Mouse (Mus musculus): ENCODE measurements around the gene Gm19684.
"Not testable (repeated sequence)": the region's sequence is repeated elsewhere in the genome, so short reads cannot be mapped to it uniquely, and the experiment has no call there.

The Gm19684 gene

DNA sequence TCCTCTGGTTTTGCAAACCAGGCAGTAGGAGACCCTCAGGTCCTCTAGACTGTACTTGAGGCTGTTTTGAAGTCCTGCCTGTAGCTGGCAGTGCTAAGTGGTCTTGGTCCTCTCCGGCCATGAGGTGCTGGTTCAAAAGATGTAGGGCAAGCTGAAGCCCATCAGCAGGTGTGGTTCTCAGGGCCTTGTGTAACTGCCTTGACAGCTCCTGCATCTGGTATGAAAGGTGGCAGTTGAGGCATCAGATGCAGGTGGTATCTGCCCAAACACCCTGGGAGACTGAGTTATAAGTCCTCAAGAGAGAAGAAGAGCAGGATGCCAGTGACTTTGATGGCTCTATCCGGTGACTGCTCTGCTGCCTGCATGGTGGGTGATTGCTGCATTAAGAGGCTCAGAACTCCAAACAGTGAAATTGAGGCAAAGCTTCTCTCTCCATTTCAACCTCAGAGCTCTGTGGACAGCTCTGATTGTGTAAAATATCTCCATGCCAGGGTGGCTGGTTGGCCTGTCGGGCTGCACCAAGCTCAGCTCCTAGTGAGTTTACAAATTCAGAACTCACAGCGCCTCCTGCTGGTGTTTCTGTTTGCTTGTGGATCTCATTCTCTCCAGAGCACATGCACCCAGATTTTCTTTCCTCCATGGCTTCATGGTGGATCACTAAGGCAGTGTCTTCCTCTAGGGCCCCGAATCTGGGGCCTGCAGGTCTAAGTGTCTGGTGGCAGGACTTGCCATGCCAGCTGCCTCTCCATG lies 10.2 kb downstream of the Gm19684 start:
- DNase-seq (ENCODE audit: low read depth), result peak; percentile 92

GRCm38 (mm10) chr17:36135421-36136231 lies 14.1 kb downstream of the Gm19684 start:
- not testable (repeated sequence) for DNase-seq (ENCODE audit: low read depth)

- not testable (repeated sequence) for DNase-seq (ENCODE audit: low read depth)
Measured at GRCm38 (mm10) chr17:36136299-36136848, 14.9 kb downstream of the Gm19684 start.

GRCm38 (mm10) chr17:36145111-36145860 lies 23.8 kb downstream of the Gm19684 start:
- DNase-seq (ENCODE audit: low read depth), result no peak

DNA sequence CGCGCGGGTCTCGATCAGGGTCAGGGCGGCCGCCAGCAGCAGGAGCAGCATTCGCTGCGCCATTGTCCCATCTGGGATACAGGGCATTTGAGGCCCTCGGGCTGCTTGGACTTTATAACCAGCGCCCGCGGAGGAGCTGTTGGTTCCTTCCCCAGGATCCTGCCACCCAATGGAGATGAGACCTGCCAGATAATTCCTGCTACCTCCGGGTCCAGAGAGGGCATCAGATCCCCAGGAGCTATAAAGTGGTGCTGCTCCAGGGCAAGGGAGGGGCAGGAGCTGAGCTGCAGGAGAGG lies 24.3 kb downstream of the Gm19684 start:
- DNase-seq (ENCODE audit: low read depth), result not testable (repeated sequence)

DNA sequence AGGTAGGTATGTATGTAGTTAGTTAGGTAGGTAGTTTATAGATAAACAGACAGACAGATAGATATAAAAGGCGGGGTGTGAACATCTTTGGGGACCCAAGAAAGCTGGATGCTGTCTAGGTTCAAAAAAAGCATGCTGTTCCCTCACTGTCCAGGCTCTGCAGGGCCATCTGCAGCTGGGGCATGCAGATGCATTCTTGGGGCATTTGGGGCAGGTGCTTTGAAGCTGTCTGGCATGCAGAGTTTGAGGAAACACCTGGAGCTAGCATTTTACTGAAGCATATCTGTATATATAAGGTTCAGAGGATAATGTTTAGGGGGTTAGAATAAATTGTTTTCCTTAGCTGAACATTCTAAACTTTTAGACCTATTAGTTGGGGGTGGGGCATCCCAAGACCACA lies 25.5 kb downstream of the Gm19684 start:
- not testable (repeated sequence) for DNase-seq (ENCODE audit: low read depth)

GRCm38 (mm10) chr17:36148468-36148867 lies 27.0 kb downstream of the Gm19684 start:
- DNase-seq (ENCODE audit: low read depth), result not testable (repeated sequence)

- DNase-seq (ENCODE audit: low read depth), result not testable (repeated sequence)
Measured at GRCm38 (mm10) chr17:36151200-36151599, 29.7 kb downstream of the Gm19684 start.

DNA sequence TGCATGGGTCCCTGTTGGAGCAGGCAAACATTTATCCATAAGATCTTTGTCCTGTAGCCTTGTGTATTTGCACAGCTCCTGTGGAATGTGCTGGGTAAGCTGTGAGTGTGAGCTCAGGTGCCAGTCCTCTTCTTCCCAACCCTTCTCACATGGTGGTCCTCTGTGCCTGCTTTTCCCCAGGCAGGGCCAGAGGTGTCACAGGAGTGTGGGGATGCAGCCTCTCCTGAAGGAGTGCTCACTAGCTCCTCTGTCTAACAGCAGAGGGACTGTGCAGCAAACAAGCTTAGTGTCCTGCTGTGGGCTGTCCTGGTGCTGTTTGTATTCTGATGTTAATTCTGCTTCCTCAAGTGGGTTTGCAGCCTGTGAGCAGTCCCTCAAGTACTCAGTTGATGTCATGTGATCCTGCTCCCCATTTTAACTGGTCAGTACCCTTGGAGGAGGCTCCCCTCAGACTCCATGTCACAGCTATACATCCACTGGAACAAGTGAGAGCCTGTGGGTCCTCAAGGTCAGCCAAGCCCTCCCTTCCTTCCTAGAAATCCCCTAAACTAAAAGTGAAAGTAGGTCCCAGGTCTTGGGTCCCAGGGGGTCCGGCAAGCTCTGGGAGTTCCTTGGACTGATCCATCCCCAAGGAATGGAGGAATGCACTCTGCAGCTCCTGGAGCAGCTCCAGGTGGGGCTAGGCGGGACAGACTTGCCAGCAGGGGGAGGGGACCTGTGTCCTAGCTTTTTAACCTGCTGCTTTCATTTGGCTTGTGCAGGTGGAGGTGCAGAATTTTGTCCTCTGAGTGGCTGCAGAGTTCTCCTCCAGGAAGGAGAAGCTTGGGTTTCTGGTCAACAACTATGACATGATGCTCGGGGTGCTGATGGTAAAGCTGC lies 33.0 kb downstream of the Gm19684 start:
- DNase-seq (ENCODE audit: low read depth), result no peak

- not testable (repeated sequence) for DNase-seq (ENCODE audit: low read depth)
Measured at GRCm38 (mm10) chr17:36157782-36158181, 36.3 kb downstream of the Gm19684 start.

DNA sequence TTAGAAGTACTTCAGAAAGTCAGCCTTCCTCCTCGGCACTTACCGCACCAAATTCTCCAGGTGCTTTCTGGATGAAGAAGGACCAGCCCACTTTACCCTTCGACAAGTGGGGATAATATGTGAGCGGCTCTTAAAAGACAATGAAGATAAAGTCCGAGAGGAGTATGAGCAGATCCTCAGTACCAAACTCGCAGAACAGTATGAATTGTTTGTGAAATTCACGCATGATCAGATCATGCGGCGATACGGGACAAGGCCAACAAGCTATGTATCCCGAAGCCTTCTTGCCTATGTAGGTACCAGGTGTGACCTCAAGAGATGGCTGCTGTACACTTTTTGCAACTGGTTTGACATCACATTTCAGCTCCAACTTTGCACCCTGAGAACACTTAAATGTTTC lies 36.8 kb downstream of the Gm19684 start:
- not testable (repeated sequence) for DNase-seq (ENCODE audit: low read depth)

GRCm38 (mm10) chr17:36161129-36162051 lies 39.9 kb downstream of the Gm19684 start:
- no peak for DNase-seq (ENCODE audit: low read depth)

DNA sequence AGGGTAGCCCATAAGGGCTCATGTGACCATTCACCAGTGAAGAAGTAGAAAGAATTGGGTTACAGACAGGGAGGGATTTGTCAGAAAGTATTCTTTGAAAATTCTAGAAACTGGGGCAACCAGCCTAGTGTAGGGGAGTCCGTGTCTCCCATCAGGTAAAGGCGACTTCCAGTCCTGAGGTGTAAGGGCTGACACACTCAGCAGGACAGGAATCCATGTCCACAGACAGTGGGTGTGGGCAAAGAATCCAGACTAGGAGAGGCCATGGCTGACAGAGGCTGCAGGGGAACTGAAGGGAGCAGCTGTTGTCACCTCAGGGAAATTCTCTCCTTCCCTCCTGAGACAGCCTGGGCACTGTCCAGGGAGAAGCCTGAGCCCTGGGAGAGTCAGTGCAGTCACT lies 45.4 kb downstream of the Gm19684 start:
- DNase-seq (ENCODE audit: low read depth), result not testable (repeated sequence)

DNA sequence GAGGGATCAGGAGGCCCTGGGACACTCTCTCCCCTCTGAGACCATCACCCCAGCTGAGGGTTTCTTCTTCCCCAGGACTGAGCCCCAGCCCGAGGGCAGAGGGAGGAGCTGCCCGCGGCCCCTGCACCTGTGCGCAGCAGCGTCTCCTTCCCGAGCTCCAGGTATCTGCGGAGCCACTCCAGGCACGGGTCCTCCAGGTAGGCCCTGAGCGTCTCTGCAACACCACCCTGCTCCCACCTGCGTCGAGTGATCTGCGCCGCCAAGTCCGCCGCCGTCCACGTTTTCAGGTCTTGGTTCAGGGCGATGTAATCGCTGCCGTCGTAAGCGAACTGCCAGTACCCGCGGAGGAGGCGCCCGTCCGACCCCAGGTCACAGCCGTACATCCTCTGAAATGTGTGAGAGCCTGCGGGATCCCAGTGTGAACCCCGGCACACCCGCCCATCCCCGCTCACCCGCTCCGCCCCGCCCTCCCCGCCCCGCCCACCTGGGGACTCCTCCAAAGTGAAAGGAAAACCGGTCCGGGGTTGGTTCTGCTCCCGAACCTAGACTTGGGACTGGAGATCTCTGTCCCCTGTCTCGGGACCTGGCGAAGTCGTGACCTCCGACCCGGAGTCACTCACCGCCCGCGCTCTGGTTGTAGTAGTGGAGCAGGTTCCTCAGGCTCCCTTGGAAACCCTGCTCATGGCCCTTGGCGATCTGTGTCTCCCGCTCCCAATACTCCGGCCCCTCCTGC lies 46.0 kb downstream of the Gm19684 start:
- no peak for DNase-seq (ENCODE audit: low read depth)

DNA sequence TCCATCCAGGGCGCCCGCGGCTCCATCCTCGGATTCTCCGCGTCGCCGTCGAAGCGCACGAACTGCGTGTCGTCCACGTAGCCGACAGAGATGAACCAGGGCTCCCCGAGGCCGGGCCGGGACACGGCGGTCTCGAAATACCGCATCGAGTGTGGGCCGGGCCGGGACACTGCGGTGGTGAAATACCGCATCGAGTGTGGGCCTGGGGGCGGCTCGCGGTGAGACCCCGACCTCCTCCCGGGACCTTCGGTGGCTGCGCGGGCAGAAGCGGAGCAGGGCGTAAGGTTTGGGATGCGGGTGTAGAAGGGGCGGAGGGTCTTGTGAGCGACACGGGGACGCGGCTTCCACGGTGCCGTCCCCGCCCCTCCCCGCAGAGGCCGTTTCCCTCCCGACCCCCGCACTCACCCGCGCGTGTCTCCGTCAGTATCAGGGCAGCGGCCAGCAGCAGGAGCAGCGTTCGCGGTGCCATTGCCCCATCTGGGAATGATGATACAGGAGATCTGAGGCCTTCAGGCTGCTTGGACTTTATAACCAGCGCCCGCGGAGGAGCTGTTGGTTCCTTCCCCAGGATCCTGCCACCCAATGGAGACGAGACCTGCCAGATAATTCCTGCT lies 46.7 kb downstream of the Gm19684 start, which contains the start of gene Gm8909:
Gene Gm8909, minus strand, starts transcription at position 499 of the 614 bp plus-strand sequence.
- DNase-seq (ENCODE audit: low read depth), result no peak

GRCm38 (mm10) chr17:36169094-36169493 lies 47.6 kb downstream of the Gm19684 start:
- not testable (repeated sequence) for DNase-seq (ENCODE audit: low read depth)

DNA sequence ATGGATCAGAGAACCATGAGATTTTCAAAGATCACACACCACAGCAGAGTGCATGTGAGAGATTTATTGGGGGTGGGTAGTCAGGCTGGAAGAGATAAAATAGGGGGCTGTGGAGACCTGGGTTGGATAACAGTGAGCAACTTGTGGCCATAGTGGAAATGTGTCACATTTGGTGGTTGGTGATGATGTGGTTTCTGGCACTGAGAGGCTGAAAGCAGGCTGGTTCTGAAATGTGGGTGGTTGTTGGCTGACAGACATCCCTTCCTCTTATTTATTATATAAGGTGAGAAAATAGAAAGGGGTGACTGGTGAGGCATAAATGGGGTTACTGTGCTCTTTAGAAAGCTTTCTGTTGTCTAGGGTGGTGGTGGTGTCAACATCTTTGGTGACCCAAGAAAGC lies 48.3 kb downstream of the Gm19684 start:
- no peak for DNase-seq (ENCODE audit: low read depth)

- no peak for DNase-seq (ENCODE audit: low read depth)
Measured at GRCm38 (mm10) chr17:36170287-36170814, 48.9 kb downstream of the Gm19684 start.

DNA sequence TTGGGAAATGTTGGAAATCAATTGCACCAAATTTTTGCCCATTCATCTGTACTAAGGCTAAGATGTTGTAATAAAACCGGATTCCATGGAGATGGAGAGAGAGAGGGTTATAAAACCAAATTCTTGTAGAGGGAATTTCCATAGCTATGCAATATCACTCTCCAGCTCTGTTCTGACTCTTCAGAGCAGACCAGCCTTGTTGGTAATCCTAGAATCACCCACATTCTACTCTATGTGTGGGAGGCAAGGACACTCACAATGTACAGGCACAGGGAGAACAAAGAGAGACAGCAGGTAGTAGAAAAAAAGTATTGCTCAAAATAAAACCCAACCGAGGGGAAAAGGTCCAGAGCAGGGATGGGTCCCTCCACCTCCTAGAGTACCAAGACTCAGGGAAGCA lies 54.7 kb downstream of the Gm19684 start:
- not testable (repeated sequence) for DNase-seq (ENCODE audit: low read depth)
